ENCODE assay signal across 8 mouse cellular contexts in the genomic region with DNA sequence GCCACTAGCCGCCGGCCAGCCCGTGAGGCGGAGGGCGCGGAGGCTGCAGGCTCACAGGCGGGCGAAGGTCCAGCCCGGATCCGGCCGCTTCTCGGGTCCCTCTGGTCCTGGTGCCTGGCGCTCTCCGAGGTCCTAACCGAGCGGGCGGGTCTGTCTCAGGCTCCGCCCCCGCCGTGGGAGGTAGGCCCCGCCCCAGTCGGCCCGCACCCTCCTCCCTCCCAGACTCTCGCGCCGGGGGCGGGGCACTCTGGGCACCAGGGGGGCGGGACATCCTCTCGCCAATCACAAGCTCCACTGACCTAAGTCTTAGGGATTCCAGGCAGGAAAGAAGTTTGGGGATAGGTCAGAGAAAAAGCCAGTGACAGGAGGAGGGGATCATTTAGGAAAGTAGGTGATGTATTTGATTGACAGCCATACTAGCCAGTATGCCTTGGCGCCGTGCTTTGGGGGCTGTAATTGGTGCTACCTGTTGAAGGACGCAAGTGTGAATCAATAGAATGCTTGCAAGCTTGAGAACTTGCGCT. TPM values are rescaled to one million over a fixed set of nuclear protein-coding genes. Genes with fewer than 3 reads are reported as not detected.
DNase-seq lines count a peak whose midpoint lies in the region; ATAC-seq lines count a peak whose summit lies in the region.

Gene Stxbp5l (minus strand): TSS at position 142 of the 524 bp plus-strand sequence.

- peak within 1 kb of the TSS; percentile 26 for H3K9ac ChIP-seq in embryonic facial prominence, embryonic 11.5 days (replicated peaks; ENCODE audit: low read length)
- H3K9ac ChIP-seq in midbrain, embryonic 11.5 days (ENCODE audit: low read length), result peak within 1 kb of the TSS; percentile 61

- H3K27ac ChIP-seq in embryonic facial prominence, embryonic 11.5 days (replicated peaks; ENCODE audit: low read depth, low read length), result no peak within 1 kb of the TSS
- H3K27ac ChIP-seq in midbrain, embryonic 11.5 days (ENCODE audit: low read depth, low read length), result no peak within 1 kb of the TSS

- peak; percentile 98 for ATAC-seq in embryonic facial prominence, embryonic 11.5 days (replicated peaks; ENCODE audit: insufficient number of reproducible peaks, low FRiP score, low TSS enrichment, low read depth)
- peak; percentile 97 for ATAC-seq in midbrain, embryonic 11.5 days (ENCODE audit: low FRiP score)
- no peak for ATAC-seq in inflammation-experienced regulatory T-cells, adult 6 months

- H3K27me3 ChIP-seq in embryonic facial prominence, embryonic 11.5 days (ENCODE audit: control insufficient read depth, insufficient read depth, low read length), result peaks cover 4% of the 10 kb centered on the region; the same call in 1 of the 2 replicates
- peaks cover 4% of the 10 kb centered on the region; the same call in 1 of the 2 replicates for H3K27me3 ChIP-seq in midbrain, embryonic 11.5 days (ENCODE audit: control insufficient read depth, insufficient read depth, low read length)

- no peaks in the 10 kb centered on the region for H3K36me3 ChIP-seq in embryonic facial prominence, embryonic 11.5 days (replicated peaks; ENCODE audit: control insufficient read depth, insufficient read depth, low read depth, low read length)
- H3K36me3 ChIP-seq in midbrain, embryonic 11.5 days (ENCODE audit: control insufficient read depth, insufficient read depth, low read length), result no peaks in the 10 kb centered on the region

- no peaks in the 10 kb centered on the region for H3K9me3 ChIP-seq in embryonic facial prominence, embryonic 11.5 days (replicated peaks; ENCODE audit: control insufficient read depth, low read length)
- no peaks in the 10 kb centered on the region for H3K9me3 ChIP-seq in midbrain, embryonic 11.5 days (ENCODE audit: control insufficient read depth, low read length)

- peak within 1 kb of the TSS; percentile 97 for H3K4me2 ChIP-seq in embryonic facial prominence, embryonic 11.5 days (ENCODE audit: low read depth, low read length)
- H3K4me2 ChIP-seq in midbrain, embryonic 11.5 days, result peak within 1 kb of the TSS; percentile 85

- intact Hi-C loops in left cerebral cortex, postnatal 4 days (cut with DNase I), result loop anchor here (10.0 kb wide), 1 partner anchor 110 kb away; no protein-coding TSS in a partner anchor

- H3K4me1 ChIP-seq in embryonic facial prominence, embryonic 11.5 days (ENCODE audit: control insufficient read depth, insufficient read depth, low read length), result peaks cover 2% of the 10 kb centered on the region; the same call in 1 of the 2 replicates
- H3K4me1 ChIP-seq in midbrain, embryonic 11.5 days (ENCODE audit: control insufficient read depth, insufficient read depth, low read length), result no peaks in the 10 kb centered on the region; the same call in 1 of the 2 replicates

- DNase-seq in adrenal gland, postnatal 4 days (ENCODE audit: low spot score in 2 of 2), result peak; percentile 84 to 90
- DNase-seq in embryonic facial prominence, embryonic 11.5 days (ENCODE audit: low spot score), result peak; percentile 89
- peak; percentile 69 to 73 for DNase-seq in heart, adult 18-20 months
- DNase-seq in kidney, adult 18-20 months, result peak; percentile 92
- DNase-seq in left cerebral cortex, postnatal 4 days, result peak; percentile 98
- peak; percentile 100 for DNase-seq in midbrain, embryonic 11.5 days (ENCODE audit: low spot score, missing footprints)
- DNase-seq in spleen, adult 18-20 months, result peak; percentile 8 to 24

- H3K4me3 ChIP-seq in embryonic facial prominence, embryonic 11.5 days (ENCODE audit: low read depth, low read length), result peak within 1 kb of the TSS; percentile 45
- peak within 1 kb of the TSS; percentile 61 for H3K4me3 ChIP-seq in midbrain, embryonic 11.5 days (ENCODE audit: low read depth, low read length)

- 0% methylated on average over 28 of the region's 33 CpGs for WGBS in embryonic facial prominence, embryonic 11.5 days
- 0% methylated on average over 31 of the region's 33 CpGs for WGBS in midbrain, embryonic 11.5 days

RNA-seq across cellular contexts. Expression of gene Stxbp5l, which starts in this region (rescaled TPM):
- total RNA-seq in adrenal gland, postnatal 4 days (2021), result 1 to 10 TPM; 2.6 to 4.0 TPM
- 0.31 and 0.46 TPM in 2 replicates for polyA plus RNA-seq in embryonic facial prominence, embryonic 11.5 days (2014; fragmentation: Nextera tagmentation; extraction: Ambion mirVana)
- not detected for total RNA-seq in heart, adult 18-20 months (2021)
- 10 to 100 TPM; 32.9 to 37.9 TPM for total RNA-seq in left cerebral cortex, postnatal 4 days (2021)
- 2.7 and 4.3 TPM in 2 replicates for polyA plus RNA-seq in midbrain, embryonic 11.5 days (2014; fragmentation: Nextera tagmentation; extraction: Ambion mirVana)
- polyA plus RNA-seq in inflammation-experienced regulatory T-cells, adult 6 months (2017; shearing (Covaris generic)), result under 1 TPM in 1 of 3 experiments, not detected in 2; 0.15 TPM

Comparison
In these comparisons a context has a peak if more than half of its experiments do, and no peak if none do; other contexts are left out.
1. RNA of gene Stxbp5l (total RNA-seq): 32.9 to 37.9 TPM in left cerebral cortex, postnatal 4 days; 2.6 to 4.0 TPM in adrenal gland, postnatal 4 days and not detected in heart, adult 18-20 months; every median in the first group is over 4 times any median in the second.
2. Peak in DNase-seq, ATAC-seq, H3K4me3 ChIP-seq, H3K9ac ChIP-seq and H3K4me2 ChIP-seq in embryonic facial prominence, embryonic 11.5 days; RNA of the gene not detected or under 1 TPM.
3. Peak in DNase-seq in heart, adult 18-20 months; RNA of the gene not detected or under 1 TPM.
4. DNase-seq: peak in every context shown above with its lines; median percentile 100 in midbrain, embryonic 11.5 days; 98 in left cerebral cortex, postnatal 4 days; 92 in kidney, adult 18-20 months; 89 in embryonic facial prominence, embryonic 11.5 days; 87 in adrenal gland, postnatal 4 days; 71 in heart, adult 18-20 months; 16 in spleen, adult 18-20 months.